Mouse (Mus musculus): ENCODE data around the gene Cd40. TPM values are rescaled to one million over a fixed set of nuclear protein-coding genes. Genes with fewer than 3 reads are reported as not detected.

Cd40 gene
- total RNA-seq, 2 experiments from 2014 or later: 0.28 to 0.41 TPM

DNA sequence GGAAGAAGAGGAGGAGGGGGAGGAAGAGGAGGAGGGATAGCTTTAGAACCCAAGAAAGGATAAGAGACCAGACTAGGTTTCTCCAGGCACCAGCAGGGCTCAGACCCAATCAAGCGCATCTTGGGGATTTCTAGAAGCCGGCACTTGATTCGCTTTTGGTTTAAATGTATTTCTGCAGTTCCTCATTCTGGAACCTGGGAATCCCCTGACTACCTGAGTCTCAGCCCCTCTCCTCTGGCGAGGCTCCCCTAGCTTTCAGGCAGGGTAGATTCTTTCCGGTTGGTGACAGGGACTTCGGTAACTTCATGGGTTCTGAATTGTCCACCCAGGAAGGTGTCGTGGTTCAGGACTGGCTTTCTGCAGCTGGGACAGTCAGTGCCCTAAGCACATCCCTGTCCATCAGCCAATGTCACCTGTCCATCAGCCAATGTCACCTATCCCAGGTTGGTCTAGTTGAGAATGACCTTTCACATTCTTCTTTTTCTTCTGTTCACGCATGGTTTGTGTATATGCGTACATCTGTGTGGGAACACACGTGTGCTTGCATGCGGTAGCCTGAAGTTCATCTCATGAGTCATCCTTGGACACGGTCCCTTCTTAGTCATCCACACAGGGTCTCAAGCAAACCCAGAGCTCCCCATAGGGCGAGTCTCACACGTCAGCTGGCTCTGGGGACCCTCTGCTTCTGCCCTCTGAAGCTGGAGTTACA is 1.1 kb downstream of the Cd40 start:
- no peak for DNase-seq (ENCODE audit: low spot score)

DNA sequence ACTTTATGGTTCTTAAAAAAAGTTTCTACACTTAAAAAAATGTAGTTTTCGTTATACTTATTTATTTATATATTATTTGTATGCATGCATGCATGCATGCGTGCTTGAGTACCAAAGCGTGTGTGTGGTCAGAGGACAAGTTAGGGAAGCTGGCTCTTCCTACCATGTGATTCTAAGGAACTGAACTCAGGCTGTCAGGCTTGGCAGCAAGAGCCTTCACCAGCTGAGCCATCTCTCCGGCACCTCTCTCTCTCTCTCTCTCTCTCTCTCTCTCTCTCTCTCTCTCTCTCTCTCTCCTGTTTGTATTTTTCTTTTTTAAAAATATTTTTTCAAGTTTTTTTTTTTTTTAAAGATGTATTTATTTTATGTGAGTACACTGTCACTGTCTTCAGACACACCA is 4.5 kb downstream of the Cd40 start:
- no peak for DNase-seq (ENCODE audit: low spot score)

DNA sequence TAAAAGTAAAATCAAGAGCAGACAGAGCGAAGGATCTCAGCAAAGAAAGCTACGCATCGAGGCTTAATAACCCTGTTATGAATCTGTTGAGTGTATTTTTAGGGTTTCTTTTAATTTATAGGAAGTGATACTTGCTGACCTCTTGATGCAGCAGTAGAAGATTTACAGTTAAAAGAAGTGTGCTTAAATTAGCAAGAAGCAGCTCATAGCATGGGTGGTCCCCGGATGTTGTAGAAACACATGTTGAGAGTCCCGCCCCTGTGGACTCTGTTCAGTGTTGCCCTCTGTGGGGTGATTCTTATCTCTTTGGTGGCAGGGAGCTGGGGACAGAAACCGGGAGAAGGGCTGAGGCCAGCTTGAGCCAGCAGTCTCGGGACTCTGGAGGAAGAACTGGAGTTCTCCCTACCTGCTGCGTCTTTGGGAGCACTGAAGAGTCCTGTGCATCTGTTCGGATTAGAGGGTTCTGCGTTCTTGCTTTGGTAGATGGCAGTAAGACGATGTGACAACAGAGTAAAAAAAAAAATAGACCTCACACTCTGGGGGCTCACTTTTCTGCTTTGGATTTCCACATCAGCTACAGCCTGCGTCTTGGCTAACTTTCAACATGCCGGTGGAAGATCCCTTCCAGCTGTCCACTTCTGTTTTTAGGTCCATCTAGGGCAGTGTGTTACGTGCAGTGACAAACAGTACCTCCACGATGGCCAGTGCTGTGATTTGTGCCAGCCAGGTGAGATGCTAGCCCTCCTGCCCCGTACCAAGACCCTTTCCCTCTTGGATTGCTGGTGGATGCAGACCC is 6.4 kb downstream of the Cd40 start:
- no peak for DNase-seq (ENCODE audit: low spot score)

DNA sequence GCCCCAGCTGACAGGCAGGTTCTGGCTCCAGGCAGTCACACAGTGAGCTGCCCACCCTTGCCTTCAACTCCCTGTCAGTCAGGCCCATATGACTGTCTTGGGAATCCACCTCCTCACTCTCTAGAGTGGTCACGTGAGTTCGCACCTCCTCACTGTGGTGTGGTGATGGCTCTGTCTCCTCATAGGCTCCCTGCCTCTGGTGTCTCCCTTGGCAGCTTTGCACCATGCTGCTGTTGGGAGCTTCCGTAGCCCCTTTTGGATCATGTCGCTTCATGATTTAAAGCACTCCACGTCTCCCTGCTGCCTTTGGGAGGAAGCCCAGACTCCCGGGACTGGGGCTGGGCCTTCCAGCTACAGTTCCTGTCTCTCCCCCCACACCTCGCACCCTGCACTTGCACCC is 9.1 kb downstream of the Cd40 start:
- no peak for DNase-seq (ENCODE audit: low spot score)

DNA sequence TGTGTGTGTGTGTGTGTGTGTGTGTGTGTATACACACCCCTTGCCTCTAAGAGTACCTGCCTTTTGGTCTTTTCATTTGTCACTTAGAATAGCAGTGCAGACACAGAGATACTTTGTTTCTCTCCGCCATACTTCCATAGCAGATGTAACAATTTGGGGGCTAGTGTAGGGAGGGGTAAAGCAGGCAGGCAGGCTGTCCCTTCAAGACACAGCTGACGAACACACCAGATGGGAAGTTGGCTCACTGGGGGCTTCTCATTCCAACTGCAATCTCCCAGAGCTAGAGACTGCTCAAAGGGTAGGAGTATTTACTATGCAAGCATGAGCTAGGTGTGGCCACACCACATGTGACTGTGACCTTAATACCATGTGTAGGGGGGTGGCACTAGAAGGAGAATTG is 13.4 kb downstream of the Cd40 start:
- DNase-seq (ENCODE audit: low spot score): no peak

DNA sequence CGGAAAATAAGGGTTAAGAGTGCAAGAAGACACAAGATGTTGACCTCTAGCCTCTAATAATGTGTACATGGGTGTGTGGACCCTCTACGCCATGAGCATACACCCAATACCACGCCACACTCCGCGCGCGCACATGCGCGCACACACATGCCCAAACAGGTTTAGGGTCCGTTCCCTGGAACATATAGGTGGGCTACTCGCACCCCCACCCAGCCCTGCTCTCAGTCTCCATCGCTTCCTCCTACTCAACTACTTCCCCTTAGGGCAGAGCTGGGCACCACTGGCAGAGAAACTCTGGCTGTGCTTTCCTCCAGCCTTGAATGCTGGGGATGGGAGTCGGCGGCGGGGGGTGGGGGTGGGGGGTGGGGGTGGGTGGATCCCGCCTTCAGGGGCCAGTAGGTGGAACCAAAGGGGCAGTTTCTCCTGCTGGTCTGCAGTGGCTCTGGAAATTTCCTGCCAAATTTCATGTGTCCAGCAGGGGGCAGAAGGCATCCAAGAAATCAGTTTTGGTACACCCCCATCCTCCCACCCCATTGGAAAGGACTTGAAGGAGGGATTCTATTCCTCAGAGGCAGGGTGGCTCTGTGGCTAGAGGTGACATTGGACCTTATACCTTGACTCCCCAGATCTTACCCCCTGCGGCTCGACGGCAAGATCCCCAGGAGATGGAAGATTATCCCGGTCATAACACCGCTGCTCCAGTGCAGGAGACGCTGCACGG is 14.8 kb downstream of the Cd40 start:
- DNase-seq (ENCODE audit: low spot score): peak; percentile 60

DNA sequence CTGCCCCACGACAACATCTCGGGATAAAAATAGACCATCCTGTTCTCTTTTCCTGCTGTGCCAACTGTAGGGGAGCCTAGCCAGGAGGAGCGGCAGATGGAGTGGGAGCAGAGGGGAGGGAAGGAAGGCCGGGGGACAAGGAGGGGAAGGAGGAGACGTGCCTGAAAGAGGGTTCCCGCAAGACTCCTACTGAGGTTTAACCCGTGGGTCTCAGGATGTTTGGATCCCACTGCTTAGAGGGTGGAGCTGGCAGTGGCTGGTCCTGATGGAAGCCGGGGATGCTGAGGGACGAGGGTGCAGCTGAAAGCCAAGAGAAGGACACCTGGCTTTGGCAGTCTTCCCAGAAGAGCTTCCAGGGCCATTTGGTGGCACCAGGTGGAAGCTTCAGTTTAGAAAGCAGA is 18.0 kb downstream of the Cd40 start:
- no peak for DNase-seq (ENCODE audit: low spot score)

DNA sequence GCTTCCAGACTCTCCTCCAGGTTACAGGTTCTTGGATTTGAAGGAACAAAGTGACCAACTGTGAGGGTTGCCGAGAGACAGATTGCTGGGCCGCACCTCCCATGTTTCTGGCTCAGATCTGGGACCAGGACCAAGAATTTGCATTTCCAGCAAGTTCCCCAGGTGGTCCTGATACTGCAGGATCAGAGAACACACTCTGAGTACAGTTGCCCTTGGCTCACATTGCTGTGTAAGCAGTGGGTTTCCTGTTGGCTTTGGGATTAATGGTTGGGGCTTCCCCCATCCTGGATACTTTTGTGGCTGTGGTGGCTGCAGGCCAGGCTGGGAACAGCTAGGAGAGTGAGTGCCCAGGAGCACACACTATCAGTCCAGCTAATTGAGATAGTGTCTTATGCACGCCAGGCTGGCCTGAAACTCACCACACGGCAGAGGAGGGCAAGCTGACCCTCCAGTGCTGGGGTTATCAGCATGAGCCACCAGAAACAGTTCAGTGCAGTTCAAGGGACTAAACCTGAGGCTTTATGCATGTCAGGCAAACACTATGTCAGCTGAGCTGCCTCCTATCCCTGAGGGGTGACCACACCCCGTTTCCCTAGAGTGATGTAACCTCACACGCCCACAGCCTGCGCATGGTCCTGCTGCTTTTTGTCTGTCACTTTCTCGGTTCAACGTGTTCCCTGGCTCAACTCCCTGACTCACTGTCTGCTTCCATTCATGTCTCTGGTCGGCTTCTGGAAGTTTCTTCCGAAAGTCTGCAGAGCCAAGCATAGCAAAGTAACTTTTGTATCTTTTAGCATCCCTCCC is 18.9 kb downstream of the Cd40 start:
- DNase-seq (ENCODE audit: low spot score): peak; percentile 40

DNA sequence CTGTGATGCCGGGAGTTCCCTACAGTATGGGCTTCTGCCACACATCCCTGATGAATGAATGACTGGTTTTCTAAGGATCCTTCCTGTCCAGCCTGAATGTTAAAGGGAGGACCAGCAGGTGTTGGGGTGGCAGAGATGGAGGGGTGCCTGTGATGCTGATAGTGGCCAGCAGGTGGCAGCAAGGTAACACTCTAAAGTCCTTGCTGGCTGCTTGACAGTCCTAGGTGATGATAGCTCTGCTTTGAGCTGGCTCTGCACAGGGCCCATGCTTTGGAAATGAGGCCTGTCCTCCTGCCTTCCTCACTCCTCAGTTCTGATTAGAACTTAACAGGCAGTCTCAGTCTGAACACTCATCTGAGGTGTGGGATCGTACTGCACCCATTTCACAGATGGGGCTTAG is 19.5 kb downstream of the Cd40 start:
- peak; percentile 78 for DNase-seq (ENCODE audit: low spot score)

DNA sequence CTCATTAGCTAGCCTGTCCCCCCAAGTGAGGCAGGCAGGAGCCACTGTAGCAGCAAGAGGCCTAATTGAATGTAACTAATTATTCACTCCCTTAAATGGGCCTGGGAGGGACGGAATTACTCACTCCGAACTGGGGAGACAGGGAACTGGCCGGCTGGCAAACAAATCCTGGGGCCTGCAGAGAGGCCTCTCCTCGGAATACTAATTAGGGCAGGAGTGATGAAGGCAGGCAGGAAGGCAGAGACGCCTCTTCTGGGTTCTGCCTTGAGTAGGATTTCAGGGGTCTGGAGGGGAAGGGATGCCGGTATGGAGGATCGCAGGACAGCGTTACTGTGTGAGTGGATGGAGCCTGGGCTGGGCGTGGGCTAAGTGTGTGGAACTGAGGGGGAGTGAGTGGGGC is 21.6 kb downstream of the Cd40 start:
- no peak for DNase-seq (ENCODE audit: low spot score)

DNA sequence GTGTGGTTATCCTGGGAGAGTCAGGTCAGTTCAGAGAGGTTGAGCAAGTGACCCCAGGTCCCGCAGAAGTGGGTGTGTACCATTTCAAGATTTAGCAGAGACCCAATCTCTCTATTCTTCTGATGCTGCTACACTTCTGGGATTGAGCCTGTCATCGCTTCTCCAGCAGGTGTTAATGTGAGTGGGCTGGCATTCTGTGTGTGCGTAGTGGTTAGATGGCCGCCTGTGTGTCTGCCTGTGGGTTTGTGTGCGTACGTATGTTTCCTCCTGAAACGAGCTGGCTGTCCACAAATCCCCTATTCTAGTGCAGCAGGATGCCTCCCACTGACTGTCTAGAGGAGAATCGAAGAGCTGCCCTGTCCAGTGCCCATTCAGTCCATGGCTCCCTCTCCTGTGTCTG is 22.6 kb downstream of the Cd40 start:
- DNase-seq (ENCODE audit: low spot score): no peak

DNA sequence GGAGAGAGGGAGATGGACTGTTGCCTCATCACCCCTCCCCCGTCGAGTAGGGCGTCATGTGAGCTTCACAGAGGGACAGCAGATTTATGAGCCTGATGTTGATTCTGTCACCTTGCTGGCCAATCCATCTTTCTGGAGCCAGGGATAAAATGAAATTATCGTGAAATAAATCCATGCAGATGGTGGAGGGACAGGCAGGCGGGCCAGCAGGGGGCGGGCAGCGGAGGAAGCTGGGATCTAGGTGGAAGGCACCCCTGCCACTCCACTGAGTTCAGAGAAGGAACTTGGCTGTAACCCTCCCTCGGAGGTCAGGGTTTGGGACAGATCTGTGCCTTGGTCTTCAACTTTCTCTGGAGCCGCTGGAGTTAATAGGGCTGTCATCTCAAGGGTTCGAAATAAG is 23.2 kb downstream of the Cd40 start:
- no peak for DNase-seq (ENCODE audit: low spot score)

DNA sequence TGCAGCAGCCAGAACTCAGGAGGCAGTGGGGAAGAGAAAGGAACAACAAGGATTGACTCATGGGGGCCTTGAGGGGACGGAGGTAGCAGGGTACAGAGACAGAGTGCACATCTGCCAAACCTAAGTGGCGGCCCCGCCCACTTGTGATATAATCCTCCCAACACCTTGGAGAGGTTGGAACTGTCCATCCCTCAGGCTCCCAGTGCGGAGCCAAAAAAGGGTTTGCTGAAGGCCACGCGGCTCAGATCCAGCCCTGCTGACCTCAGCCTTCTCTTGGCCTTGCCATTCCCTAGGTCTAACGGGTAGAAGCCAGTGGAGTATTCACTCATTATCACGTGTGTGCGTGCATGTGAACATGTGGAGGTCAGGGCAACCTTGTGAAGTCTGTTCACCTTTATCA is 25.2 kb downstream of the Cd40 start:
- DNase-seq (ENCODE audit: low spot score): no peak

DNA sequence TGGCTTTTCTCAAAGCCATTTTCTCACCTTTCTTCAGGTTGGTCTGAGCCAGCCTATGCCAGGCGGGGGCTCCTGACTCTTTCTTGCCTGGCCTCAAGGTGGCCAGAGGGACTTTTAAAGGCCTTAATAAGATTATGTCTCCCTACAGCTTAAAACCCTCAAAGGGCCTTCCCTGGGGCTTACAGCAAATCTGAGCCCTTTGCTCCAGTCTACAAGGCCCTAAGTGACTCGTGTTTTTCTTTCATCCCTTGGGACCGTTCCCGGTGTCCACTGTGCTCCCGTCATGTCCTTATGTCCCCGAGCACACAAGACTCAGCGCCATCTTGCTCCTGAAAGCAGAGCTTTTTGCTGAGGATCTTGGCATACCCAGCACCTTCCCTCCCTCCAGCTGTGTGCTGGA is 25.8 kb downstream of the Cd40 start:
- no peak for DNase-seq (ENCODE audit: low spot score)

DNA sequence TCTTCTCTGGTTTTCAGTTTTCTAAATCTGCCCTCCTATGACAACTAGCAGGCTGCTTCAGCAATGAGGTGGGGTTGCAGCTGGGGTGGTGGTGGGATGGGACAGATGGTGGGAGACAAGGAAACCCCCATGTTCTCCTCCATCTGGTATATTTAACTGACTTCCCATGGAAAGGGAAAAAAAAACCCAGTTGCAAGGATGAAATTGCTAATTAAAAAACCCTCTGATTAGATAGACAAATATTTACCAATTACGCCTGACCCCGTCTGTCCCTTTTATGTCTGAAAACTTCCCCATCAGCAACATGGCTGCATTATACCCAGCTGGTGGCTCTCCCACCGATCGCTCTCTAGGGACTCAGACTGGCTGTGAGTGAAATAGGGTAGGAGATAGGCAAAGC is 31.2 kb downstream of the Cd40 start:
- DNase-seq (ENCODE audit: low spot score): no peak

DNA sequence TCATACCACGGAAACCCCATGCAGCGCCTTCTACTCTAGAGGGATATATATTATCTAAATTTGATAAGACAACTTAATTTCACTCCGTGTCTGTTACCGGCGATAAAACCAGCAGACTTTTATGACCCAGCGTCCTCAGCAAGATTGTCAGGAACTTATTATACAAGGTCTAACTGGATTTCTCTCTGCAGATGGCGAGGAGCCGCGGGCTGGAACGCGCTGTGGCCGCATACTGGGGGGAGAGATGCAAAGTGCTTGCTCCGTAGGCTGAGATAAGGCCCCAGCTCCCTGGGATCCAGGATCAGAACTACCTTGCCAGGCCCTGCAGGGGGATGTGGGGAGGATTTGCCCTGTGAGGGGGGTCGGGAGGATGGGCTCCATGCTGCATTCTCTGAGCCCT is 34.0 kb downstream of the Cd40 start:
- DNase-seq (ENCODE audit: low spot score): no peak

DNA sequence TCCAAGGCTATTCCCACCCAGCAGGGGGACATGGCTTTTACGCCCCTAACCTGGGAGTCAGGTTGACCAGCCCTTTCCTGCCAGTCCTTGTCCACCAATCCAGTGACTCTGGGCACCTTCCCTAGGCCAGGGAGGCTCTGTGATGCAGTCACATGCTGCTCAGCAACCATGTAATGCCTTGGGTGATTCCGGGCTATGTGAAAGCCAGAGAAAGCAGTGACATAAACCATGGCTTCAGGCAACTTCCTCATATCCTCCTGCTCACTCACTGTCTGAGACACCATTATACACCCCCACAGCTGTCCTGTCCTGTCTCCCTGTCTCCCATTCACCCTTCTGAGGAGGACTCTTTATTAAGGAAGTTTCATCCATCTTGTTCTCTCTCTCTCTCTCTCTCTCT is 35.2 kb downstream of the Cd40 start, which contains the start of gene 1700025C18Rik:
Gene 1700025C18Rik (minus strand): TSS at position 101 of the 400 bp plus-strand sequence.
- no peak for DNase-seq (ENCODE audit: low spot score)

DNA sequence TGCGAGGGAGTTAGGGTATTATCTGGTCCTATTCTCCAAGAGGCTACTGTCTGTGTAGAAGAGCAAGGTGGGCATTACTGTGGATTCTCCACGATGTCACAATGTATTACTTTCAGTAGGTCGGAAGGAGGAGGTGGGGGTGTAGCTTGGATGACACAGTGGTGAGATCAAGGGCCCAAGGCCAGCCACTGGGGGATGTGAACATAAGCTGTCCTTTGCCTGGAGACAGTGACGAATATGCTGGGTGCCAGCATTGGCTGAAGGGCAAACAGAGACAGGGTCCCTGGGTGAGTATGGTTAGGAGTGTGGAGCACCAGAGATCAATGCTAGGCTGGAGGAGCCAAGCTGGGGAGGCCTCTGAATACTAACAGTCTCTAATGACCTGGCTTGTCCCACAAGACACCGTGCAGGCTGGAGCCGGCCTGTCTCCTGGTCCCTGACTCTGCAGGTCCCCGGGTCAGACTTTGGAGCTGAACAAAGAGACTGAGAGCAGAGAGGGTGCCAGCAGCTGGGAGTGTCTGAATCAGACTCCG is 36.1 kb downstream of the Cd40 start:
- no peak for DNase-seq (ENCODE audit: low spot score)

DNA sequence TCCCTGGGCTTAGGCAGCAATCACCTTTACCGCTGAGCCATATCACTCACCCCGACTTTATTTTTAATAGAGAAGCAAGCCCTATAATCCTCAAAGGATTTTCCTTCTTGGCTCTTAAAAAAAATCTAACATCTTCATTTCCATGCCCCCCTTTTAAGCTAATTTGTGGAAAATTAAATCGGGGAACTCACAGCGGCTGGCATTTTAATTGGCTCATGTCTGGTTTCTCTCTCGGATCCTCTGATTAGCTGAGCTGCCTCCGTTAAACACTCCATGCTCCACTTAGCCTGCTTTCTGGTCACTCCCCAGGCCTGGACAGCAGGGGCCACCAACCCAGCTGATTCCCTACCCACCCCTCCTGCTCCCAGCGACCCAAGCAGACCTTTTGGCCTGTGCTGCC is 37.0 kb downstream of the Cd40 start:
- DNase-seq (ENCODE audit: low spot score): no peak

DNA sequence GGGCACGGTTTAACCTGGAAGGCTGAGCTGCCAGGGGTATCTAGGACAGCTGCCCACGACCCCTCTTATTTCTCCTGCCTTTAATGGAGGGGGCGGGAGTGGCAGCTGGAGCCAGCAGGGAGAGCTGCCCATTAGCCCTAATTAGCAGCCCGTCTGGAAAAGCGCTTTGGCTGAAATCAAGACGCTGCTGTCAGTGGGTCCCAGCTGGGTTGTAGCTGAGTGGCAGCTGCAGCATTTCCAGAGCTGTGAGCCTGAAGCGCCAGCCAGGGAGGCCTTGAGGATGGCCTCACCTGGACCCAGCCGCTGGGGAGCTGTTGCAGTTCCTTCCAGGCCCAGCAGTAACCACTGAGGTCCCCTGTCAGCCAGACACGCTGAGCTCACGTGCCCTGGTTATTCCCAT is 40.9 kb downstream of the Cd40 start:
- no peak for DNase-seq (ENCODE audit: low spot score)

DNA sequence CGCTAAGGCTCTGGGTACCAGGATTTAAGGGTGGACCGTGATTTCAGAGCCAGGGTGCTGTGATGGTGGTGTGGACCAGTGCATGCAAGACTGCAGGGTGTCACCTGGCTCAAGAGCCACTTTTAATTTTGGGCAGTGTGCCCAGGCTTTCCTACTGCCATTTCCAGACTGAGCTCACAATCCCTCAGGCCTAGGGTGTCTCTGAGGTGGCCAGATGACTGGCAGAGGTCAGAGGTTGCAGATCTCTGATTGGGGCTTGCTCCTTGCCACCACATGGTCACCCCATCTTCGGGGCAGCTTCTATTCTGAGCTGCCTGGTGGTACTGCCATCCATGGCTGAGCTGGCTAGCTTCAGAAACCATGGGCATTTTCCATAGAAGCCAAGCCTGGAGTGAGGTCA is 43.4 kb downstream of the Cd40 start:
- DNase-seq (ENCODE audit: low spot score): no peak

Data from gastrocnemius, adult 18-20 months (tissue).